Mouse (Mus musculus) lung, embryonic 16.5 days (tissue): ENCODE data around the gene Slc8a3. TPM values are rescaled to one million over a fixed set of nuclear protein-coding genes. Genes with fewer than 3 reads are reported as not detected.

Experiments
- ATAC-seq: fragments of 200-750 bp; cut with Nextera tagmentation; 2 replicates; pipeline ENCODE4 v1.8.0; 2017; ENCODE audit warnings: low read depth, mild to moderate bottlenecking, moderate library complexity
- H3K27ac ChIP-seq: fragments of 300-500 bp; sonication (generic); 2 replicates; pipeline ENCODE4 v1.5.1; 2014; ENCODE audit warnings: mild to moderate bottlenecking, control low read depth, low read length
- H3K27me3 ChIP-seq: fragments of 300-500 bp; sonication (generic); 2 replicates; pipeline ENCODE4 v1.6.1; 2014; ENCODE audit warnings: low read depth, low read length, mixed read lengths; ENCODE audit not compliant: control insufficient read depth, insufficient read depth
- H3K36me3 ChIP-seq: fragments of 300-500 bp; sonication (generic); 2 replicates; pipeline ENCODE4 v1.6.1; 2014; ENCODE audit warnings: low read length; ENCODE audit not compliant: control insufficient read depth, insufficient read depth
- H3K4me1 ChIP-seq: fragments of 300-500 bp; sonication (generic); replicated peaks from 2 replicates; pipeline ENCODE4 v1.6.1; 2014; ENCODE audit warnings: low read length, mixed read lengths; ENCODE audit not compliant: control insufficient read depth, insufficient read depth
- H3K4me2 ChIP-seq: fragments of 300-500 bp; sonication (generic); 2 replicates; pipeline ENCODE4 v1.6.1; 2014; ENCODE audit warnings: low read depth, low read length, control low read depth
- H3K4me3 ChIP-seq: fragments of 300-500 bp; sonication (generic); 2 replicates; pipeline ENCODE4 v1.5.1; 2014; ENCODE audit warnings: mild to moderate bottlenecking, low read length, control low read depth
- H3K9ac ChIP-seq: fragments of 300-500 bp; sonication (generic); 2 replicates; pipeline ENCODE4 v1.6.1; 2014; ENCODE audit warnings: low read length, control low read depth
- H3K9me3 ChIP-seq: fragments of 300-500 bp; sonication (generic); 2 replicates; pipeline ENCODE4 v1.6.1; 2016; ENCODE audit warnings: low read length; ENCODE audit not compliant: control insufficient read depth
- WGBS: fragments of 180-500 bp; shearing (Covaris S2); extraction: QIAGEN DNeasy Blood & Tissue Kit; methylation state at CpG from one replicate; pipeline ENCODE4 v1.1.7; 2014; 5-methylcytosine and 5-hydroxymethylcytosine counted together
- polyA plus RNA-seq: library from polyadenylated mRNA; unstranded; fragments of >200 nt; fragmentation: Nextera tagmentation; extraction: Ambion mirVana; gene quantifications from 2 replicates; pipeline ENCODE4 v1.2.1, GENCODE M21; 2015

The Slc8a3 gene
- polyA plus RNA-seq, 1 experiment from 2014 or later = 0.69 TPM

DNA sequence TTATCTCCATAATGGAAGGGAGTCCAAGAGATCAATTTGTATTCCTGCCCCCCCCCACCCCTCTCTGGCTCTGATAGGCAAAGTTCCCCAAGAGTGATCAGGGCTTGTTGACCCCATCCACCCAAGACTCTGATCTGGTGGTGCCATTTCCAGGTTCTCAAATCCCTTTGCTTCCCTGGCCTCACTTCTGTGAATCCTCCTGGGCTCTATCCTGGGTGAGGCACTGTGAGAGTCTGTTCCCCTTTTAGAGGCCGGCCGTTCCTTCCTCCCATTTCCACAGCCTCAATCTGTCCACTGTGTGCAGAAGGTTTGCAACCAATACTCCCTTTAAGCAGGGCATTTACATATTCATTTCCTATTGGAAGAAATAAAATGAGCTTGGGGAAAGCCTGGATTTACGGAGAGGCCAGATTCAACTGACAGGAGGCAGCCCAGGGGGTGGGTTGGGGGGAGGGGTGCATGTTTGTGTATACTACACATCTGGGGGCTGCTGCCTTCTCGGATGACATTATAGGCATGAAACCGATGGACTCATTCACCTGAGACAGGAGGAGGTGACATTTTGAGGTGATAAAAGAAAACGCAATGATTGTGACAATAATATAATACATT, 106.9 kb downstream of the Slc8a3 start:
- Histone ChIP-seq H3K4me2 (no peak overlapping the region), H3K36me3 (no peaks in the 10 kb centered on the region), H3K4me3 (no peak overlapping the region), H3K27ac (no peak overlapping the region), H3K27me3 (no peaks in the 10 kb centered on the region), H3K9me3 (no peaks in the 10 kb centered on the region), H3K4me1 (no peaks in the 10 kb centered on the region), H3K9ac (no peak overlapping the region)
- no peak for ATAC-seq
- 26% methylated on average over 6 of the region's 6 CpGs for WGBS

DNA sequence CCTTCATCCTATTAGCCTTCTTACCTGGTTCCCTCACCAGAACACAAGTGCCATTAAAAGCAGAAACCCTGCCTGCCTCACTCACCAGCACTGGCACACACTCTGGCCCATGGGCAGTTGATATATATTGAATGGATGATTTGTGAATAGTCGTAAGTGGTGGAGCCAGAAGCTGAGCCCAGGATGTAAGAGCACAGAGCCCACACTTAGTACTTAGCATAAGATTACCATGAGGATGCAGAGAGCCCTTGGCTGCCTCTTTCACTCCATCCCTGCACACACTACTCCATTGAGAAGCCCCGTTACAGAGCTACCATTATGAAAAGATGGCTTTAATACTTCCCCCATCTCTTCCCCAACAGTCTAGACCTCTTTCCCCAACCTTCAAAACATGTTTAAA, 108.1 kb downstream of the Slc8a3 start:
- WGBS = 73% methylated on average over 2 of the region's 2 CpGs
- Histone ChIP-seq H3K4me1 (no peaks in the 10 kb centered on the region), H3K27me3 (no peaks in the 10 kb centered on the region), H3K9me3 (no peaks in the 10 kb centered on the region), H3K4me3 (no peak overlapping the region), H3K27ac (no peak overlapping the region), H3K36me3 (no peaks in the 10 kb centered on the region), H3K9ac (no peak overlapping the region), H3K4me2 (no peak overlapping the region)
- ATAC-seq = no peak

DNA sequence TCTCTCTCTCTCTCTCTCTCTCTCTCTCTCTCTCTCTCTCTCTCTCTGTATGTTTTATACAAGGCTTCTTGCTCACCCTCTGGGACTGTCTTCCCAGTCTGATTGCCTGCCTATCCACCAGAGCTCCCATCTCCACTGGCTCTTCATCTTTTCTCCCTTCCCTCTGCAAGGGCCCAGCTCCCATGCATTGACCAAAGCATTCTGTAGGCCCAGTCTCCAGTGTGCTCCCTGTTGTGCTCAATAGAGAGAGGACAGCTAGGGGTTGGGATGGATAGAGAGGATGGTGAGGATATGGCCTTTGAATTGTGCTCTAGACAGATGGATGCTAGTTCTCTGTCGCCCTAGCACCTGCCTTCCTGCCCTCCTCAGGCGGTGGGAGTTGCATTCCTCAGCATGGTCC, 109.7 kb downstream of the Slc8a3 start:
- ATAC-seq = no peak
- H3K4me1 ChIP-seq = no peaks in the 10 kb centered on the region
- no peak overlapping the region for H3K27ac ChIP-seq
- H3K9ac ChIP-seq = no peak overlapping the region
- no peak overlapping the region for H3K4me2 ChIP-seq
- H3K9me3 ChIP-seq = no peaks in the 10 kb centered on the region
- no peaks in the 10 kb centered on the region for H3K36me3 ChIP-seq
- H3K27me3 ChIP-seq = no peaks in the 10 kb centered on the region
- H3K4me3 ChIP-seq = no peak overlapping the region
- WGBS = 55% methylated on average over 2 of the region's 2 CpGs

DNA sequence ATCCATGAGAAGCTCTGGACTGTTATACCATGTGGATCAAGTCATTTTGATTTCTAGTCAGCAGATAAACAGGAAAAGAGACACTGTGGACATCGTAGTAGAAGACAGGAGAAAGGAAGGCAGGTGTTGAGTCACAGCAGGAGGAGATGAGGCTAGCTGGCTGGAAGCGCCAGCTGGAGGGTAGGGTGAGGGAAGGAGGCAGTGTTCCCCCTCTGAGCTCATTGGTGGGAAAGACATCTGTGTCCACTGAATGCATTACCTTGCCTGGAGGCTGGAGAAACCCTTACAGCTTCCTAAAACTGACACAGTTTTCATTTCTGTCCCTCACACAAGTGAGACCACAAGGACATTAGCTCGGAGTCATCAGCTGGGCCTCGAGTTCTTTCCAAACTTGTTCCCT, 113.6 kb downstream of the Slc8a3 start:
- Histone ChIP-seq H3K36me3 (no peaks in the 10 kb centered on the region), H3K27ac (no peak overlapping the region)

DNA sequence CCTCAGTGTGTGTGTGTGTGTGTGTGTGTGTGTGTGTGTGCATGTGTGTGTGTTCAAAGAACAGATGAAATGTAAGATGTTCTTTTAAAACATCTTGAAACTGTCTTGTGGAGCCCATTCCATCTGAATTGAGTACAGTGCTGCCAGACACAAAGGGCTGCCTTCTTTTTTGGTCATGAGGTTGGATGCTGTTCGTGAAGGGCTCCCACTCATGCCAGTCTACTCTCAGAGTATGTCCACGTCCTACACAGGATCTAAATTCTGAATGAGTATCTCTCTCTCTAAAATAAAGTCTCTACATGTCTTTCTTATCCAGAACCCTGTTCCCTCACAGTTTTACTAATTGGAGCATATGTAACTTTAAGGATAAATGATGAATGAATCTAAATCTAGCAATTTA, 124.4 kb downstream of the Slc8a3 start:
- WGBS = 41% methylated on average over 2 of the region's 2 CpGs
- H3K27me3 ChIP-seq = no peaks in the 10 kb centered on the region

More for the DNA sequence above, 113.6 kb downstream of the Slc8a3 start:
- ATAC-seq = no peak
- H3K9ac ChIP-seq = no peak overlapping the region
- H3K4me3 ChIP-seq = no peak overlapping the region
- 50% methylated on average over 4 of the region's 4 CpGs for WGBS
- no peaks in the 10 kb centered on the region for H3K27me3 ChIP-seq
- H3K4me2 ChIP-seq = no peak overlapping the region
- no peaks in the 10 kb centered on the region for H3K4me1 ChIP-seq
- no peaks in the 10 kb centered on the region for H3K9me3 ChIP-seq

DNA sequence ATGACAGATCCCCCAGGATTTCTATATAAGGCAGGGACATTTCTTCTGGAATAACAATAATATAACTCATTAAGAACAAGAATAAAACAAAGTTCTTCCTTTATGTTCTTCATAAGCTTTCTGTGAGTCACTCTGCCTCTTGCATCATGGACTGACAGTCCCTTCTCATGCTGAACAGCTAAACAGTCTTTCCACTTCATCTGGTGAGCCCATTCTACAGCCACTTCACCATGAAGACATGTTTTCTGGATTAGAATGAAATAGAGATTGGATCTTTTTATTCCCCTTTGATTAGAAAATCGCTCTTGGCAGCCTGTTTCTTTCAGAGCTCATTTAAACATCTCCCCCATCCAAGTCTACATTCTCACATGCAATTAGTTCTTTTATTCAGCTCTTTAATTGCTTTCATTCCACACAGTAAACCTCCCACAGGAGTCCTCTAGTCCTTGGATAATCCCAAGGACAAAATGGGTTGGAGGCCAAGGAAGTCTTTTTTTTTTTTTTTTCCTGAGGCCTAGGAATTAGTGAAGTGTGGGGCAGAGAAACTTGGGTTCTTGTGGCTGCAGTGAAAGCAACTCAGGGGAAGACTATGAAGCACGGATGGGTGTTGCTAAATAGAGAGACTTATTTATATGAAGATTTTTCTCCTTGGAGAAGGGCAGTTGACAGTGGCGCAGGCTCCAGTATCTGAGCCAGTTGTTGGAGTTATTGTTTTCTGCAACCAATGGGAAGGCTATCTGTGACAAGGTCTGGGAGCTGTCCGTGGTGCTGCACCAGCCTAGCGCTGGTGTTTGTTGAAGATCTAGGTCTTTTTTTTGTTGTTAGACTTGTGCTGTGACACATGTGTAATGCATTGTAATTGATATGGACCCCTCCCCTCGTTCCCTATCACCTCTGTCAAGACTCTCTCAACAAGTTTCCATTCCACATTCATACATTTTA, 127.1 kb downstream of the Slc8a3 start:
- no peaks in the 10 kb centered on the region for H3K36me3 ChIP-seq
- H3K9ac ChIP-seq = no peak overlapping the region
- H3K4me2 ChIP-seq = no peak overlapping the region
- ATAC-seq = no peak
- 17% methylated on average over 6 of the region's 6 CpGs for WGBS
- H3K4me1 ChIP-seq = no peaks in the 10 kb centered on the region
- no peak overlapping the region for H3K4me3 ChIP-seq
- no peak overlapping the region for H3K27ac ChIP-seq
- no peaks in the 10 kb centered on the region for H3K27me3 ChIP-seq
- no peaks in the 10 kb centered on the region for H3K9me3 ChIP-seq

More for the DNA sequence above, 124.4 kb downstream of the Slc8a3 start:
- ATAC-seq = no peak
- H3K27ac ChIP-seq = no peak overlapping the region
- no peaks in the 10 kb centered on the region for H3K36me3 ChIP-seq
- no peak overlapping the region for H3K4me3 ChIP-seq
- no peaks in the 10 kb centered on the region for H3K4me1 ChIP-seq
- no peaks in the 10 kb centered on the region for H3K9me3 ChIP-seq
- H3K4me2 ChIP-seq = no peak overlapping the region
- H3K9ac ChIP-seq = no peak overlapping the region

DNA sequence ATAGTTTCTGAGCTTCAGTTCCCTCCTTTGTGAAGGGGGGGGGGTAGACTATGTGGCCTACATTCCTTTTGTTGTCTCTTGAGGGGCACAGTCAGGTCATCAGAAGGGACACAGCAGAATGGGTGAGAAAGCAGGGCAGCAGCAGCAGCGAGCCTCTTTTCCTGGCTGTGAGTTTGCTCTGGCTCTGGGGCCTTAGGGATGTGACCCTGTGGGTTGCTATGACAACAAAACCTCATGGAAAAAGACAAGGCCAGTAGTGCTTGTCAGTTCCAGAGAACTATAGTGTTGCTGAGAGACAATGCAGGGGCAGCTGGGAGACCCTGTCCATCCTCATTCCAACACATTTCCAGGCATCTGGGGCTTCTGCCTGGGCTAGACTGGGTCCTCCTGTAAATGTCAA, 129.8 kb downstream of the Slc8a3 start:
- Histone ChIP-seq H3K4me2 (no peak overlapping the region), H3K9me3 (no peaks in the 10 kb centered on the region), H3K36me3 (no peaks in the 10 kb centered on the region), H3K27ac (no peak overlapping the region), H3K4me1 (no peaks in the 10 kb centered on the region), H3K9ac (no peak overlapping the region), H3K27me3 (no peaks in the 10 kb centered on the region), H3K4me3 (no peak overlapping the region)
- no peak for ATAC-seq
- WGBS = 19% methylated on average over 1 of the region's 1 CpGs

DNA sequence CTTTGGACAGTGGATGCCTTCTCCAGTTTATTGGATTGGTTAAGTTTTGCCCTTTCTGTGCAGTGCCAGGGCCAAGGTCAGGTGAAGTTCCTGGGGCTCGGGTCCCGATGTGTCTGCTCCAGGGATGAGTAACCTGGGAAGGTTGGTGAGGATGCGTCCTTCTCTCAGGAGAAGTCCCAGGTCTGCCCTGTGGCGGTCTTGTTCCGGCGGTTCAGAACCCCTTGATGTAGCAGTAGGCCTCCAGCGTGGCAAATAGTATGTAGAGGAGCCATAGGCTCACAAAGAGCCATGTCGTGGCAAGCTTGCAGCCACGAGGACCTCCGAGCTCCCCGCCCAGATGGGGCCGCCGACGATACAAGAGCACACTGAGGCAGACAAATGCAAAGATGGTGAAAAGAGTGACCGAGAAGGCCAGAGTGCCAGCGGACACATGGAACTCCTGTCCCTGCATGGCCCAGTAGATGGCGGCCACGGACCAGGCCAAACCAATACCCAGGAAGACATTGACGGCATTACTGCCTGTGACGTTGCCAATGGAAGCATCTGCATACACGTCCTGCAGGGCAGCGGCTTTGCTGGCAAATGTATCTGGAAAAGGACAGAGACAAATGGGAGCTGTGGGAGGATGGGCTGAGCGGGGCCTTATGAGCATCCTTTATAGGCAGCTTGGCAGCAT, 133.6 kb downstream of the Slc8a3 start:
- no peak overlapping the region for H3K4me2 ChIP-seq
- no peak overlapping the region for H3K4me3 ChIP-seq
- no peaks in the 10 kb centered on the region for H3K27me3 ChIP-seq
- no peaks in the 10 kb centered on the region for H3K36me3 ChIP-seq
- 29% methylated on average over 23 of the region's 23 CpGs for WGBS
- no peak overlapping the region for H3K27ac ChIP-seq
- no peaks in the 10 kb centered on the region for H3K4me1 ChIP-seq
- H3K9me3 ChIP-seq = no peaks in the 10 kb centered on the region
- ATAC-seq = peak; percentile 47; the same call in 1 of the 2 replicates
- no peak overlapping the region for H3K9ac ChIP-seq

DNA sequence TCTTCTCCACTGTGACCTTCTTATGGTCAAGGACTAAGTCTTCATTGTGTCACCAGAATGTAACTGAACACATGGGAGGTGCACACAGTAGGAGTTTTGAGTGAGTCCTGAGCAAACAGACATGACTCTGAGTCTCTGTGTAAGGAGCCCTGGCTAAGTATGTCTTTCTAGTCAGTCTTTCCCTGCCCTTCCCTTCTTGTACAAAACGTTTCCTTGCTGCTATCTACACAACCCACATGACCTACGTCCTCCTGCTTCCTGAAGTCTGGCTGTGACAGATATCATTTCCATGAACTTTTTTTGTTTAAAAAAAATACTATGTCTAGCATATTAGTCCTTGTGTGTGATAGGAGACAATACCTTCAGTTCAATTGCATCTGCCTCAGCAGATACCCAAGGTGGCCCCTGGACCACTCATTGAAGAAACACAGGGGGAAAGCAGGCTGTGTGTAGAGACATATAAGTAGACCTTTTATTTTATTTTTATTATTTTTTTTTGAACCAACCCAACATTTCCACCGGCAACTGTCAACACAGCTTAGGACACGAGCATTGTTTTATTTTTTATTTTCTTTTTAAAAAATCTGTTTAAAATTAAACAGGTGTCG, 135.4 kb downstream of the Slc8a3 start:
- H3K4me2 ChIP-seq = no peak overlapping the region
- no peak overlapping the region for H3K9ac ChIP-seq
- no peaks in the 10 kb centered on the region for H3K36me3 ChIP-seq
- H3K27ac ChIP-seq = no peak overlapping the region
- no peak overlapping the region for H3K4me3 ChIP-seq
- no peaks in the 10 kb centered on the region for H3K27me3 ChIP-seq
- WGBS = 55% methylated on average over 5 of the region's 5 CpGs
- no peak for ATAC-seq
- no peaks in the 10 kb centered on the region for H3K9me3 ChIP-seq
- H3K4me1 ChIP-seq = no peaks in the 10 kb centered on the region
